Mouse (Mus musculus): ENCODE results near the gene Fbxw21. TPM values are rescaled to one million over a fixed set of nuclear protein-coding genes. Genes with fewer than 3 reads are reported as not detected.

The Fbxw21 gene
- polyA plus RNA-seq, 1 experiment from 2014 or later, result not detected

GRCm38 (mm10) chr9:109090446-109090845 lies 71.4 kb downstream of the Fbxw21 start:
- no peak for DNase-seq
- H3K27ac ChIP-seq, result peak overlapping the region; percentile 21; the same call in 1 of the 2 replicates
- 73% methylated on average over 15 of the region's 15 CpGs for WGBS (ENCODE audit: insufficient replicate concordance)

More at GRCm38 (mm10) chr9:109090446-109090845, 71.4 kb downstream of the Fbxw21 start:
- Histone ChIP-seq H3K4me1 (replicated peaks) (peaks cover 33% of the 10 kb centered on the region), H3K4me2 (no peak overlapping the region), H3K9me3 (replicated peaks) (no peaks in the 10 kb centered on the region), H3K27me3 (peaks cover 30% of the 10 kb centered on the region), H3K9ac (no peak overlapping the region), H3K4me3 (replicated peaks) (no peak overlapping the region), H3K36me3 (peaks cover 33% of the 10 kb centered on the region)
- ATAC-seq (ENCODE audit: low read depth), result no peak

Other genes with a start within 250 kb of the Fbxw21 start
- gene Tmem89, start 247.4 kb downstream of the Fbxw21 start, polyA plus RNA-seq (2015; fragmentation: Nextera tagmentation; extraction: Ambion mirVana), result not detected in 2 replicates
- gene Uqcrc1, start 225.4 kb downstream of the Fbxw21 start, polyA plus RNA-seq (2015; fragmentation: Nextera tagmentation; extraction: Ambion mirVana), result 354 and 355 TPM in 2 replicates
- 0.28 and 0.38 TPM in 2 replicates for gene Col7a1, start 208.5 kb downstream of the Fbxw21 start, polyA plus RNA-seq (2015; fragmentation: Nextera tagmentation; extraction: Ambion mirVana)
- gene Ucn2, start 176.0 kb downstream of the Fbxw21 start, polyA plus RNA-seq (2015; fragmentation: Nextera tagmentation; extraction: Ambion mirVana), result not detected in 2 replicates
- 2.3 and 2.5 TPM in 2 replicates for gene Pfkfb4, start 170.3 kb downstream of the Fbxw21 start, polyA plus RNA-seq (2015; fragmentation: Nextera tagmentation; extraction: Ambion mirVana)
- 20.0 and 21.8 TPM in 2 replicates for gene Shisa5, start 123.5 kb downstream of the Fbxw21 start, polyA plus RNA-seq (2015; fragmentation: Nextera tagmentation; extraction: Ambion mirVana)
- 7.4 and 8.9 TPM in 2 replicates for gene Trex1, start 102.3 kb downstream of the Fbxw21 start, polyA plus RNA-seq (2015; fragmentation: Nextera tagmentation; extraction: Ambion mirVana)
- 12.6 and 12.7 TPM in 2 replicates for gene Atrip, start 87.9 kb downstream of the Fbxw21 start, polyA plus RNA-seq (2015; fragmentation: Nextera tagmentation; extraction: Ambion mirVana)
- gene Ccdc51, start 79.5 kb downstream of the Fbxw21 start, polyA plus RNA-seq (2015; fragmentation: Nextera tagmentation; extraction: Ambion mirVana), result 14.6 and 14.7 TPM in 2 replicates
- 480 and 506 TPM in 2 replicates for gene Tma7, start 79.5 kb downstream of the Fbxw21 start, polyA plus RNA-seq (2015; fragmentation: Nextera tagmentation; extraction: Ambion mirVana)
- gene Plxnb1, start 66.7 kb downstream of the Fbxw21 start, polyA plus RNA-seq (2015; fragmentation: Nextera tagmentation; extraction: Ambion mirVana), result 2.3 and 3.2 TPM in 2 replicates
- not detected in 2 replicates for gene Fbxw13, start 33.9 kb upstream of the Fbxw21 start, polyA plus RNA-seq (2015; fragmentation: Nextera tagmentation; extraction: Ambion mirVana)
- gene Fbxw20, start 72.7 kb upstream of the Fbxw21 start, polyA plus RNA-seq (2015; fragmentation: Nextera tagmentation; extraction: Ambion mirVana), result not detected in 2 replicates
- not detected in 2 replicates for gene Fbxw14, start 125.6 kb upstream of the Fbxw21 start, polyA plus RNA-seq (2015; fragmentation: Nextera tagmentation; extraction: Ambion mirVana)
- not detected in 2 replicates for gene Fbxw28, start 177.6 kb upstream of the Fbxw21 start, polyA plus RNA-seq (2015; fragmentation: Nextera tagmentation; extraction: Ambion mirVana)
- not detected in 2 replicates for gene Fbxw22, start 242.3 kb upstream of the Fbxw21 start, polyA plus RNA-seq (2015; fragmentation: Nextera tagmentation; extraction: Ambion mirVana)

All from liver, embryonic 13.5 days (tissue).